Mouse (Mus musculus): ENCODE data around the gene Lbhd2.

DNA sequence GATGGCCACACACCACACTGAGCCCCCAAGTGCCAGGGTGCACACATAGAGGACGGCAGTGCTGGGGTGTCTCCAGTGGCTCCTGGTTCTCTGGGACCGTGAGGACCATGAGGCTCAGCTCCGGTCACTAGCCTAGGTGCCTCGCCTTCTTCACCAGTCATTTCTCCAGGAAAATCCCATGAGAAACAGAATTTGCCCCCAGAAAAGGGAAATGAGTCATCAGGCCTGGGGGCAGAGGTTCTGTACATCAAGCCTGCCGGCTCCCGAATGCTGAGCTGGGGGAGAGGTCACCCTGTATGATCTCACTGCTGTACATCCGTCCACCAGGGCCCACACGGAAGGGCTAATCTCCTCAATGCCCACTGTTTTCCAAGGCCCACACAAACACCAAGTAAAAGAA is 49.3 kb downstream of the Lbhd2 start:
- TF ChIP-seq ZNF384 (IDR thresholded peaks at IDR 0.05; ENCODE audit: low read depth, low read length) (no peak), ZMIZ1 (IDR thresholded peaks at IDR 0.05; ENCODE audit: low read depth, low read length) (no peak), POLR2A (IDR thresholded peaks at IDR 0.05; ENCODE audit: control insufficient read depth in 1 of 2, insufficient read depth in 1 of 2, low read depth in 1 of 2, low read length in 2 of 2, poor library complexity in 1 of 2) (no peak), GATA1 (IDR thresholded peaks at IDR 0.05; ENCODE audit: low read depth, low read length) (no peak), MXI1 (IDR thresholded peaks at IDR 0.05; ENCODE audit: low read depth, low read length) (no peak), CTCF (IDR thresholded peaks at IDR 0.05 in 2 of 3, conservative IDR thresholded peaks at IDR 0.05 in 1 of 3; ENCODE audit: control insufficient read depth in 1 of 3, insufficient read depth in 1 of 3, low read depth in 2 of 3, low read length in 3 of 3, poor library complexity in 1 of 3, severe bottlenecking in 1 of 3) (no peak), MAFK (IDR thresholded peaks at IDR 0.05; ENCODE audit: borderline replicate concordance, low read depth, low read length) (no peak), ZC3H11A (IDR thresholded peaks at IDR 0.05; ENCODE audit: low read depth, low read length) (no peak), TBP (IDR thresholded peaks at IDR 0.05; ENCODE audit: low read depth, low read length) (no peak), USF1 (IDR thresholded peaks at IDR 0.05; ENCODE audit: low read depth, low read length) (no peak), E2F4 (IDR thresholded peaks at IDR 0.05; ENCODE audit: borderline replicate concordance, low read depth, low read length) (no peak)

Measured in MEL (cell line).